Mouse (Mus musculus) layer of hippocampus, adult 2 months (tissue): Measurements from ENCODE around the gene Abcf1. TPM values are rescaled to one million over a fixed set of nuclear protein-coding genes. Genes with fewer than 3 reads are reported as not detected.
A peak's percentile ranks its signal among the peaks of the same experiment; 100 is the strongest.
"Not testable (repeated sequence)": the region's sequence is repeated elsewhere in the genome, so short reads cannot be mapped to it uniquely, and the experiment has no call there.

Source experiments
- DNase-seq, 2 experiments: peaks; one replicate each; pipeline ENCODE4 v3.0.0; 2022; ENCODE audit warnings: low spot score in 2 of 2
- H3K27ac ChIP-seq: fragments of 200-600 bp; 2 replicates; pipeline ENCODE4 v1.8.1; 2022
- H3K4me3 ChIP-seq: fragments of 200-600 bp; 2 replicates; pipeline ENCODE4 v1.8.1; 2022; ENCODE audit warnings: mild to moderate bottlenecking
- CTCF ChIP-seq: fragments of 200-600 bp; conservative IDR thresholded peaks from 2 replicates; pipeline ENCODE4 v1.8.1; 2022; ENCODE audit warnings: antibody characterized with exemption, mild to moderate bottlenecking, moderate library complexity
- long read RNA-seq, 2 experiments: library from polyadenylated mRNA; stranded (forward); transcript quantifications; one replicate each; pipeline ENCODE4 v2.0.0; 2021; ENCODE audit warnings: borderline mapping rate in 2 of 2
- total RNA-seq, 2 experiments: library from RNA; stranded (reverse); gene quantifications; 2 replicates each; pipeline ENCODE4 v1.2.3; 2021

Gene Abcf1
- 10 to 100 TPM; 69.9 to 77.3 TPM for total RNA-seq
- long read RNA-seq, experiment 1, transcript Abcf1-201 (23 exons, 3,161 nt): major isoform, 54 of 78 reads
- long read RNA-seq, experiment 1, transcript Abcf1-205 (4 exons, 855 nt): minor isoform, 7 of 78 reads
- long read RNA-seq, experiment 1, partial matches to known transcripts: 5 of 78 reads
- long read RNA-seq, experiment 1, other reads (novel, unspliced or antisense): 12 of 78 reads
- long read RNA-seq, experiment 2, transcript Abcf1-205 (4 exons, 855 nt): minor isoform, 14 of 121 reads
- long read RNA-seq, experiment 2, transcript Abcf1-201 (23 exons, 3,161 nt): major isoform, 86 of 121 reads
- long read RNA-seq, experiment 2, partial matches to known transcripts: 13 of 121 reads
- long read RNA-seq, experiment 2, other reads (novel, unspliced or antisense): 8 of 121 reads

DNA sequence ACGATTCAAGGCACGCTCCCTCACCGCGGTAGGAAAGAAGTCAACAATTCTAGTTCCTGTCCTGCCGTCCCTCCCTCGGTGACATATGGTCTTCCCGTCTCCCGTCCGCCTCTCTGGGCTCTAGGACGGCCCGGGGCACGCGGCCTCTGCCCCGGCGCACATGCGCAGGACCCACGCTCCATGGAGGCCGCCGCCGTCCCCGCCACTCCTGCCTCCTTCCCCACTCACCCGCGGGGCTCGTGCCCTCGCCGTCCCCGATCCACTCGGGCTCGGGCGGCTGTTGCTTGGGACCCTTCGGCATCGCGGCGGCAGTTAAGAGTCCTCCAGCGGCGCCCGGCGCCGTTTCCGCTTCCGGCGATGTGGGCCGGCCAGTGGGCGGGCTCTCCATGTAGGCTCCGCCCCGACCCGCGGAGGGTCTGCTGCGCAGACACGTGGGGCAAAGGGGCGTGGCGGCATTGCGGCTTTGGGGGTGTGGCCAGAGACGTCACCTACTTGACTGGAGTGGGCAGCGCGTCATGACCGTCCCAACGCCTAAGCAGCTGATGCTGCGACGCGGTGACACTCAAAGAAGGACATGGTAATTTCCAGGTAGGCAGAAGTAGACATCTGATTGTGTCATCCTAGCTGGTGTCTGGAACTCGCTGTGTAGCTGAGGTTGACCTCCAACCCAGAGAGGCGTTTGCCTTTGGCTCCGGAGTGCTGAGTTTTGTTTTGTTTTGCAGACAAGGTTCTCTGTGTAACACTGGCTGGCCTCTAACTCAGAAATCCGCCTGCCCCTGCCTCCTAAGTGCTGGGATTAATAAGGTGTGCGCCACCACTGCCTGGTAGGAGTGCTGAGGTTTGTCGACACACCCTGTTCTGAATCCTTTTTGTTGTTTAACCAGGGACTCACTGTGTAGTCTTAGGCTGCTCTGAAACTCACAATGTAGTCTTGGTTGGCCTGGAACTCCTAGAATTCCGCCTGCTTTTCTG, at the start of gene Abcf1:
Gene Abcf1, minus strand, starts transcription at position 344 of the 972 bp plus-strand sequence.
- TF ChIP-seq CTCF: no peak
- peak; percentile 98 for DNase-seq
- Histone ChIP-seq H3K27ac (peak within 1 kb of the TSS; percentile 89), H3K4me3 (peak within 1 kb of the TSS; percentile 98)

DNA sequence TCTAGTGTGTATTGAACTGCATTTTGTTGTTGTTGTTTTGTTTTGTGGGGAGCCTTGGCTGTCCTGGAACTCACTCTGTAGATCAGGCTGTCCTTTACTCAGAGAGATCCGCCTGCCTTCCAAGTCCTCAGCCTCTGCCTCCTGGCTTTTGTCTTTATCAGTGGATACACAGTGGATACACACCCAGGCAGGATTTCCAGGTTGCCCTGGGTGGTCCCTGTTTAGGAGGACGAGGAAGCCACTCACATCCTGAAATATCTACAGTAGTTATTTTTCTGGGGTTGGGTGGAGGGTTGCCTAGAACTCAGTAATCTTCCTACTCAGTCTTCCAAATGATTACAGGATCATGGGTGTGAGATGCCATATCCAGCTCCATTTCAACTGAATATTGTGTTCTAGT, 49.4 kb upstream of the Abcf1 start:
- TF ChIP-seq CTCF: no peak

DNA sequence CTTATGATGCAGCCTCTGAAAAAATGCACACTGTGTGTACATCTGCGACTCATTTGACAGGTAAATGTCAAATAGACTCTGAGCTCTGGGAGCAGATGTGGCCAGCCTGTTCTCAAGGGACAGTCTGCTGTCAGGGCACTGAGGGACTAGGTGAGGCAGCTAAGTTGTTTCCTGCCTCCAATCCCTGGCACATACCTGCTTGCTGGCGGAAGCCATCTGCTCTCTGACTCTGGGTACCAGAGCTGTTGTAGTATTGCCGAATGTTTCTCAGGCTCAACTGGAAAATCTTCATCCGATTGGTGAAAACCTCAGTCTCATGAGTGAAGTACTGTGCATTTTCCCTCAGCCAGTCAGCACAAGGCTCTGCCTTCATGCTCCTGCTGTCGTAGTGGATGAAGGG, 47.5 kb upstream of the Abcf1 start:
- TF ChIP-seq CTCF: no peak
- H3K27ac ChIP-seq: 0 out of 2 replicates have a peak overlapping the region, but pooled peaks have one; percentile 14

More for the DNA sequence above, 49.4 kb upstream of the Abcf1 start:
- Histone ChIP-seq H3K4me3 (no peak overlapping the region), H3K27ac (peak overlapping the region; percentile 80; the same call in 1 of the 2 replicates)
- DNase-seq: no peak

DNA sequence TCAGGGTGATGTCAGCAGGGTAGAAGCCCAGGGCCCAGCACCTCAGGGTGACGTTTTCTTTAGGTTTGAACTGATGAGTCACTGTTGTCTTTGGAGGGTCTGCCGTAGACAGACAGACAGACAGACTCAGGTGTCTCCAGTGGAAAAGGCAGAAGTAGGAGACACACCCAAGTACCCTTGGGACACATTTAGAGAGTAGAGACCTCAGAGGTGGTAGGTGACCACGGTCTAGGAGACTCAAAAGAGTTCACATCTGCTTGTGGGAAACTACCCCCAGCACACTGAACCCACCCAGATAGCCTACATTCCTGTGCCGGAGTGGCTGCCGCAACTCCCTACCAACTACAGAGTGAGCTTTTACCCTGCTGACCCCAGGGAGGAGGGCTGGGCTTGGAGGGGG, 45.4 kb upstream of the Abcf1 start:
- no peak overlapping the region for H3K27ac ChIP-seq
- no peak for DNase-seq
- no peak for TF ChIP-seq CTCF
- H3K4me3 ChIP-seq: no peak overlapping the region

More for the DNA sequence above, 47.5 kb upstream of the Abcf1 start:
- no peak overlapping the region for H3K4me3 ChIP-seq
- DNase-seq: no peak

DNA sequence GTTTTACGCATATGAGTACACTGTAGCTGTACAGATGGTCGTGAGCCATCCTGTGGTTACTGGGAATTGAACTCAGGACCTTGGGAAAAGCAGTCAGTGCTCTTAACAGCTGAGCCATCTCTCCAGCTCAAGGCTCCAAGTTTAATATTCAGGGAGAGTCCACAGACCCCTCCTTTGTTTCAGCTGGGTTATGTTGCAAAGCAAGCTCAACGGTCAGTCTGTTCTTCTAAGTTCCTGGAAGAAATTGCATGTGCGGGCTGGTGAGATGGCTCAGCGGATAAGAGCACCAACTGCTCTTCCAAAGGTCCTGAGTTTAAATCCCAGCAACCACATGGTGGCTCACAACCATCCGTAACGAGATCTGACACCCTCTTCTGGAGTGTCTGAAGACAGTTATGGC, 34.8 kb upstream of the Abcf1 start:
- not testable (repeated sequence) for H3K4me3 ChIP-seq, H3K27ac ChIP-seq, DNase-seq

DNA sequence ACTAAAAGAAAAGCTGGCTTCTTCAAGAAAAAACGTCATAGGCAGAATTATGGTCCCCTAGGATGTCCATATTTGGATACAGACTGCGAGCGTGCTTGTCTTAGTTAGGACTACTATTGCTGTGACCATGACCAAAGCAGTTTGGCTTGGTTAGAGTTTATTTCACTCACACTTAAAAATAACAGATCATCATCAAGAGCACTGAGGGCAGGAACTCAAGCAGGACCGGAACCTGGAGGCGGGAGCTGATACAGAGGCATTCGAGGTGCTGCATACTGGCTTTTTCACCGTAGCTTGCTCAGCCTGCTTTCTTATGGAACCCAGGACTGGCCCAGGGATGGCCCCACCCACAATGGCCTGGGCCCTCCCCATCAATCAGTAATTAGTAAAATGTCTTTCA, 33.8 kb upstream of the Abcf1 start:
- no peak for DNase-seq
- Histone ChIP-seq H3K27ac (no peak overlapping the region), H3K4me3 (no peak overlapping the region)
- no peak for TF ChIP-seq CTCF

DNA sequence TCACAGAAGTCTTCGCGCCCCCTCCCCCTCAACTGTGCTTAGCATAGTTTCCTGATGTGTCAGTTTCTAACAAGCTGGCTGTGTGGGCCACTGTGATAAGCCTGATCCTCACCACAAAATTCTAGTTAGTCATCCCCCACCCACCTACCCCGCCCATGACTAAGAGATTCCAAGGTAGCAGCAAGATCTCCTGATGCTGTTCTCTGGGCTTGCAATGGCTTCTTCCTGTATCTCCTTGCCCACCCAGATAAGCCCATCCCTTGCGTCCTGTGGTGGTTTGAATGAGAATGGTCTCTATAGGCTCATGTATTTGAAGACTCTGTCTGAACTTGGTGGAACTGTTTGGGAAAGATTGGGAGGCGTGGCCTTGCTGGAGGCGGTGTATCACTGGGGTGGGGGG, 32.4 kb upstream of the Abcf1 start:
- H3K27ac ChIP-seq: no peak overlapping the region
- no peak overlapping the region for H3K4me3 ChIP-seq
- DNase-seq: no peak
- TF ChIP-seq CTCF: no peak

DNA sequence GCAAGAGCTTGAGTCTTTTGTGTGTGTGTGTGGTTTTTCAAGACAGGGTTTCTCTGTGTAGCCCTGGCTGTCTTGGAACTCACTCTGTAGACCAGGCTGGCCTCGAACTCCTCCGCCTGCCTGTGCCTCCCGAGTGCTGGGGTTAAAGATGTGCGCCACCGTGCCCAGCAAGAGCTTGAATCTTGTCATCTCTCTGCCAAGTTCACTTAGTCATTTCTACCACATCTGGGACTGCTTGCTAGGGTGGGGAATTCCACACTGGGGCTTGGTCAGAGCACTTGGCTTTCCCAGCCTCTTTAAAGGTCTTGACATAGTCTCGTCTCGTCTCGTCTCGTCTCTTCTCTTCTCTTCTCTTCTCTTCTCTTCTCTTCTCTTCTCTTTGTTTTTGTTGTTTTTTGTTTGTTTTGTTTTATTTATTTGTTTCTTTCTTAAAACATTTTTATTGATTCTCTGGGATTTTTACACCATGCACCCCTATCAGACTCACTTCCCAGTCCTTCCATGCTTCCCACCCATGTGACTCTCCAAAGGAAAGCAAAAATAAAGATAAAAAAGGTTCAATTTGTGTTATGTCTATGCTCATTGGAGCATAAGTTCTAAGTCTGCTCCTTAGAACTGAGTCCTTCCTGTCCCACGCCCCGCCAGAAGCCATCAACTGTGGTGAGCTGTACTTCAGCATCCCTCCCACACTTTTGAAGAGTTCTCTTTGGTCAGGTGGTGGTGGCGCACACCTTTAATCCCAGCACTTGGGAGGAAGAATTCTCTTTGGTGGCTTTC, 31.7 kb upstream of the Abcf1 start:
- no peak for DNase-seq
- Histone ChIP-seq H3K27ac (no peak overlapping the region), H3K4me3 (no peak overlapping the region)
- no peak for TF ChIP-seq CTCF

DNA sequence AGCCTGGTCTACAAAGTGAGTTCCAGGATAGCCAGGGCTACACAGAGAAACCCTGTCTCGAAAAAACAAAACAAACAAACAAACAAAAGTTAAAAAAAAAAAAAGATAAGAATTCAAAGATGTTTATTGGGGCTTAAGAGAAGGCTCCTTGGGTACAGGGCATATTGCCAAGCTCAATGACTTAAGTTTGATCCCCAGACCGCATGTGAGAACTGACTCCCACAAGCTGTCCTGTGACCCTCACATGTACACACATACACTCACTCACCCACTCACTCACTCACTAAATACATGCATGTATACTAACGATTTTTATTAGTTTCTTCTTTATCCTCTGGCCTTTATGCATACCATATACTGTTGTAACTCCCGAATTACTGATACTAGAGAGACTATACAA, 30.8 kb upstream of the Abcf1 start:
- no peak overlapping the region for H3K4me3 ChIP-seq
- TF ChIP-seq CTCF: no peak
- H3K27ac ChIP-seq: no peak overlapping the region
- no peak for DNase-seq

DNA sequence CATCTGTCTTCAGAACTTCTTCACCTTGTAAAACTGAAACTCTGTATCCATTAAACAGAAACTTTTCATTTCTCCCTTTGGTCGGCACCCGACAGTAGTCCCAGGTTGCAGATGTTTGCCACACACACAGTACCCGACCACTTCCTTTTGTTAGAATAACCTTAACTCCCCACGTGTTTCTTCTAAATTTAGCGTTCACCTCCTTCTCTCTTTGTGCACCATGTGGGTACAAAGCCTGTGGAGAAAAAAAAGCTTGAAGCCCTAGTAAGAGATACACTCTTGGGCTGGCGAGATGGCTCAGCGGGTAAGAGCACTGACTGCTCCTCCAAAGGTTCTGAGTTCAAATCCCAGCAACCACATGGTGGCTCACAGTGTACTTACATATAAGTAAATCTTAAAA, 29.8 kb upstream of the Abcf1 start:
- no peak overlapping the region for H3K4me3 ChIP-seq
- TF ChIP-seq CTCF: no peak
- DNase-seq: no peak
- no peak overlapping the region for H3K27ac ChIP-seq

DNA sequence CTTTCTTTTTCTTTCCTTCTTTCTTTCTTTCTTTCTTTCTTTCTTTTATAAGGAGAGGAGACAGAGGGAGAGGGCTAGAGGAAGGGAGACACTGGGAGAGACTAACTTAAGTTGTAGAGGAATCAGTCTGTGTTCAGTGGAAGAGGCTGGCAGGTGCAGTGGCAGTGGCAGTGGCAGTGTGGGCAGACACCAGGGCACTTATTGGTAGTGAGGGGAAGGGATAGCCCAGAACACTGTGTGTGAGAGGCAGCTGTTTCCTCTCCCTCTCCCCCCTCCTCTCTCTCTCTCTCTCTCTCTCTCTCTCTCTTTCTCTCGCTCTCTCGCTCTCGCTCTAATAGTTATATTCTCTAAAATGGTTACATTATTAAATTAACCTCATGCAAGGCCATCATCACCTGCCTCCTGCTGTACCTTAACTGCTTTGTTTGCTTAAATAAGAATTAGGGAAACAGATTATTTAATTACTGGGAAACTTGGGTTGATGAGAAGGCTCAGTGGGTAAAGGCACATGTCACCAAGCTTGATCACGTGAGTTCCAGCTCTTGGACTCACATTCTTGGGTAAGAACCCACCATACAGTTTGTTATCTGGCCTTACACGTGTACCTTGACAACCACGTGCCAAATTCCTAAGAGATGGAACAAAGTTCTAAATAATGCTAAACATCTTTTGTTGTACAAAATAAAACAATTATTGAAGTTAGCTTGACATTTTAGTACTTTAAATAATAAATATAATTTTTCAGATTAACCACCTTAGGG, 29.2 kb upstream of the Abcf1 start:
- no peak for DNase-seq
- TF ChIP-seq CTCF: no peak
- H3K27ac ChIP-seq: no peak overlapping the region
- no peak overlapping the region for H3K4me3 ChIP-seq
